Mouse (Mus musculus) 3134 (cell line): ENCODE data around the gene Man2a2.
A peak's percentile ranks its signal among the peaks of the same experiment; 100 is the strongest.
"Not testable (repeated sequence)": the region's sequence is repeated elsewhere in the genome, so short reads cannot be mapped to it uniquely, and the experiment has no call there.

Experiments used
- DNase-seq: peaks from one replicate; pipeline ENCODE4 v3.0.0-alpha.2; 2011; ENCODE audit warnings: low spot score; ENCODE audit not compliant: insufficient read length; ENCODE audit errors: extremely low read depth

Man2a2 gene

GRCm38 (mm10) chr7:80401041-80401859 lies 30.1 kb upstream of the Man2a2 start:
- DNase-seq: no peak

DNA sequence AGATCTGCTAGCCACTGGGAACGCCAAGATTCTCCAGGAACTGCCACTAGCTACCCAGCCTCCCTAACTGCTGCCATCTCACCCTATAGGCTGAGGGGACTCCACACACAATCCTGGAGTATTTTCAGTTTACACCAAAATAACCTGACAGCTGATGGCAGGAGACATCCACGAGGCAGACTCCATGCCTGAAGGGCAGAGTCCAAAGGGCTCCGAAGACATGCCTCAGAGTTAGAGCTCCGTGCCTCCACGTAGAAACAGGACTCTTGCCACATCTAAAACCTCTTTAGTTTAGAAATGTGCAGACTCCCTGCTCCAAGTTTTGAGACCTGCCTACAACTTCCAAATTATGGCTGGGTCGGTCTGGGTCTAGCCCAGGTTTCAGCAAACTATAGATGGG lies 29.4 kb upstream of the Man2a2 start:
- no peak for DNase-seq

DNA sequence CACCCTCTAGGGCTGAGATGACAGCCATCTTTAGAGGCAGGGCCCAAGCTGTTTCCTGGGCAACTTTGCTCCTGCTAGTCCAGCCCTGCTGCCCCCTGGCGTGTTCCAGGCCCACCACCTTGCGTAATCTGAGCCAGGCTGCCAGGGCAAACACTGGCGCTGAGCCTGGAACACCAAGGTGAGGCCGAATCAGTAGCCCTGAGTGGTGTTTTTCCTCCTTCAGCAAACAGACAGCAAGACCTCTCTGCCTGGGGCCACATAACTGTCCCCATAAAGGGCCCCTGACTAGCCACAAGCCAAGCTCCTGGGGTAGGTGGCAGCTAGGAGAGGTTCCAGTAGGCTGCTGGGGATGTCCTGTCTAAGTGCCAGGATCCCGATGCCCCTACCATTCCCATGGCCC lies 28.9 kb upstream of the Man2a2 start:
- DNase-seq: peak; percentile 73

DNA sequence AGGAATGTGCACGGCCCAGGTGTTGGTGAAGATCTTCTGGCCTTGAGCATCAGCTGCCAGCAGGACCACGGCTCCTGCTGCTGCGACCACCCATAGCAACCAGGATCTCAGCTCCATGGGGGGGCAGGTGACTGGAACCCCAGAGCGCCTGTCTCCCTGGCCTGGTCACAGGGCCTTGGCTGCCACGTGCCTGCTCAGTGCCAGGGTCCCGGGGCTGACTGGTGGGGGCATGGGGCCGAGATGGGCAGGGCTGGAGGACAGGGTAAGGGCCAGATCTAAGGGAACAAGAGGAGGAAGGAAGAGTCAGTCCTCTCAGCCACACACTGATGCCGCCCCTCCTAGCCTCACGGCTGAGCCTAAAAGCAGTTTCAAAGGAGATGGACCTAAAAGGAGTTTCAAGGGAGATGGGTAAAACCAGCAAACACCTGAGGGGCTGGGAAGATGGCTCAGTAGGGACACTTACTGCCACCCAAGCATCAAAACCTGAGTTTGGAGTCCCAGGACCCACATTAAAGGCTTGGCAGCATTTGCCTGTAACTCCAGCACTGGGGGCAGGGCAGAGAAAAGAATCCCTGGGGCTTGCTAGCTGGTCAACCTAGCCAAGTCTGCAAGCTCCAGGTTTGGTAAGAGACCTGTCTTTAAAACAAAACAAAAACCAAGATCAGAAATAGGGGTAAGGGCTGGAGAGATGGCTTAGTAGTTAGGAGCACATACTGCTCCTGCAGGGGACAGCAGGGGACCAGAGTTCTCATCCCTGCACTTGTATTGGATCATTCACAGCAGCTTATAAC lies 27.7 kb upstream of the Man2a2 start:
- DNase-seq: no peak

DNA sequence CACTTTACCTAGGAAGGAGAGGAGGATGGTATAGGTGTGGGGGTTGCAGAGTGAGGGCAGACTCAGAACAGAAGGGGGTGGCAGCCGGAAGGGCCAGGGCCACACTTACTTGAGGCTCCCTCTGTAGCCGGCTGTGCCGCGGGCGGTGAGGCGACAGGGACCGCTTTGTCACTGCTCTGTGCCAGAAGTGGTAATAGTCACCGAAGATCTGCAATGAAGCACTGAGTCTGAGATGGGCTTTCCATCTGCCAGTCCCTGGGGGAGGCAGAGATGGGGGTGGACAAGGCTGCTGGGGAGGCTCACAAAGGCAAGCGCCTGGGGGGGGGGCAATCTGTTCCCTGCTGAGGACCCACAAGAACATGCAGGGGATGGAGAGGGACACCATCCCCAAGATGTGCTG lies 26.8 kb upstream of the Man2a2 start:
- DNase-seq: no peak

DNA sequence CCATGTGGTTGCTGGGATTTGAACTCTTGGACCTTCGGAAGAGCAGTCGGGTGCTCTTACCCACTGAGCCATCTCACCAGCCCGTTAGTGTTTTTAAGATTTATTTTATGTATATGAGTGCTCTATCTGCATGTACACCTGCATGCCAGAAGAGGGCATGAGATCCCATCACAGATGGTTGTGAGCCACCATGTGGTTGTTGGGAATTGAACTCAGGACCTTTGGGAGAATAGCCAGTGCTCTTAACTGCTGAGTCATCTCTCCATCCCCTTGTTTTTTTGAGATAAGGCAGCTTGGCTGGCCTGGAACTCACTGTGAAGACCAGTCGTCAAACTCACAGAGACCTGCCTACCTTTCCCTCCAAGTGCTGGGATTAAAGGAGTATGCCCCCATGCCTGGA lies 25.3 kb upstream of the Man2a2 start:
- not testable (repeated sequence) for DNase-seq

DNA sequence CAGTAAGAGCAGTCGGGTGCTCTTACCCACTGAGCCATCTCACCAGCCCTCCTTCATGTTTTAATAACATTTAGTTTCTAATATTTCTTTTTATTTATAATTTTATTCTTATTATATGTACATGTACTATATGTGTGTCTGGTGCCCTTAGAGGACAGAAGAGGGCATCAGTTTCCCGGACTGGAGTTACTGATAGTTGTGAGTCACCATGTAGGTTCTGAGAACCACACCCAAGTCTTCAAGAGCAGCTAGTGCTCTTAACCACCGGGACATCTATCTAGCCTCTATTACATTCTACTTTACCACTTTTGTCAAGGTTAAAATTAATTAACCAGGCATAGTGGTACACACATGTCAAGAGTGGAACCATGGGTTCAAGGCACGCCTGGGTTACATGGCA lies 23.4 kb upstream of the Man2a2 start:
- no peak for DNase-seq

GRCm38 (mm10) chr7:80392119-80392518 lies 20.9 kb upstream of the Man2a2 start:
- DNase-seq: no peak

GRCm38 (mm10) chr7:80387633-80388543 lies 16.7 kb upstream of the Man2a2 start, which contains the start of gene Fes:
Fes (minus strand) TSS chr7:80387946.
- DNase-seq: no peak

- DNase-seq: no peak
These were observed 16.0 kb upstream of the Man2a2 start for GRCm38 (mm10) chr7:80387033-80387632.

GRCm38 (mm10) chr7:80386235-80386930 lies 15.2 kb upstream of the Man2a2 start:
- DNase-seq: peak; percentile 61

- DNase-seq: no peak
These were observed 11.7 kb upstream of the Man2a2 start for GRCm38 (mm10) chr7:80382919-80383318.

DNA sequence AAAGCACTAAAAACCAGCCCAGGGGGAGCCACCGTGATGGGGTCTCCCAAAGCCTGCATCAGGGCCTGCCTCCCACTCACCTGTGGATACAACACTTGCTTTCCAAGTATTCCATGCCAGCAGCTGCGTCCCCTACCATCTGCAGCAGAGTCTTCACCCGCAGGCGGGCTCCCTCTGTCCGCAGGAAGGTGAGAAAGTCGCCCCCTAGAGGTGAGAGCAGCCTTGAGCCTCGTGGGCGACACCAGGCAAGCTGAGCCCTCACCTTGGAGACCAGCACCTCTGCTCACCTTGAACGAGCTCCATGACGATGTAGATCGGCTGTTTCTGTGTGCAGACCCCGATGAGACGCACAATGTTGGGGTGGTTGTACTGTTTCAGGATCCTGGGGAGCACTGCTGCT lies 8.4 kb upstream of the Man2a2 start:
- no peak for DNase-seq

GRCm38 (mm10) chr7:80377471-80377870 lies 6.3 kb upstream of the Man2a2 start:
- no peak for DNase-seq

DNA sequence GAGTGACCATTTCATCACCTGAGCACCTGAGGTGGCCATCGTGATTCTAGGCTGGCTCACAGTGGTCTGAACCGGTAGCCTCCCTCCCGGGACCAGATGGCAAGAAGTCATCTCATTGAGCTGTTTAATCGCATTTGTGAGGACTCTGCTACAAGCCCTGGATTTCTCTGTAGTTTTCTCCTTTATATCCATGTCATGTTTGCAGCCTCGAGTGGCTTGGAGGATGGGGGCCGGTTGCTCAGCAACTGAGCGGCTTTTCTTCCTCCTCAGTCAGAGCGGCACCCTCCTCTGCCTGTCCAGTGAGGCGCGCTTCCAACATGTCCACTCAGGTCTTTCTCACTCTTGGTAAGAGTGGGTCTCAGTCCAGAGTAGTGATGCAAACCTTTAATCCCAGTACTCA lies 5.0 kb upstream of the Man2a2 start:
- DNase-seq: no peak

GRCm38 (mm10) chr7:80375376-80376039 lies 4.3 kb upstream of the Man2a2 start:
- DNase-seq: peak; percentile 81

- no peak for DNase-seq
These were observed 3.6 kb upstream of the Man2a2 start for GRCm38 (mm10) chr7:80374733-80375132.

- DNase-seq: no peak
These were observed 3.1 kb upstream of the Man2a2 start for GRCm38 (mm10) chr7:80374280-80374679.

DNA sequence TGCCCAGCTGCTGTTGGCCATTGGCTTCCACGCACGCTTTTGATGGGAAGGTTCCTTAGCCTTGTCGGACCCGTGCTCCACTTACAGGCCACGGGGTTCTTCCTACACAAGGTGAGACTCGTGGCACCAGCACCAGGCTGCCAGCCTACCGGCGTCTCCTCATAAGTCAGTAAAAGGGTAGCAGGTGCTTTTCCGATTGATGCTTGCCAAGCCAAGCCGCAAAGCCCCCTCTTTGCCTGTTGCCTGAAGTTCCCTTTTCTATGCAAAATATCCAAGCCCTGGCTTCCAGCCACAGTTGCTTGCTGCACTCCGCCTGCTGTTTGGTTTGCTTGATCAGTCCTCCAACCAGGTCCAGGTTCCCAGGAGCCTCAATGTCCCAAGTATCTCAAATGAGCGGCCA lies 2.7 kb upstream of the Man2a2 start:
- no peak for DNase-seq
